Mouse (Mus musculus) ES-Bruce4 (cell line): ENCODE data around the gene Cd84. TPM values are rescaled to one million over a fixed set of nuclear protein-coding genes. Genes with fewer than 3 reads are reported as not detected.

Experiments used
- H3K27ac ChIP-seq: 2 replicates; pipeline ENCODE4 v1.5.1; 2012; ENCODE audit warnings: low read length, inconsistent platforms; ENCODE audit not compliant: insufficient read depth
- H3K27me3 ChIP-seq: 2 replicates; pipeline ENCODE4 v1.6.1; 2012; ENCODE audit warnings: mild to moderate bottlenecking, low read length, inconsistent platforms; ENCODE audit not compliant: control insufficient read depth, poor library complexity, insufficient read depth, severe bottlenecking
- H3K36me3 ChIP-seq: 2 replicates; pipeline ENCODE4 v1.6.1; 2012; ENCODE audit warnings: inconsistent platforms, mild to moderate bottlenecking, low read length, moderate library complexity; ENCODE audit not compliant: control insufficient read depth, poor library complexity, insufficient read depth, severe bottlenecking
- H3K4me1 ChIP-seq: one replicate; pipeline ENCODE4 v1.8.1; 2011; ENCODE audit warnings: low read length; ENCODE audit not compliant: control insufficient read depth, insufficient read depth
- H3K4me3 ChIP-seq: 2 replicates; pipeline ENCODE4 v1.5.1; 2011; ENCODE audit warnings: low read depth, mild to moderate bottlenecking, low read length
- H3K9ac ChIP-seq: 2 replicates; pipeline ENCODE4 v1.6.1; 2012; ENCODE audit warnings: low read depth, mild to moderate bottlenecking, inconsistent platforms; ENCODE audit not compliant: poor library complexity, severe bottlenecking
- H3K9me3 ChIP-seq: replicated peaks from 2 replicates; pipeline ENCODE4 v1.6.1; 2012; ENCODE audit warnings: mild to moderate bottlenecking, low read length, inconsistent platforms; ENCODE audit not compliant: control insufficient read depth, poor library complexity, insufficient read depth, severe bottlenecking
- CTCF ChIP-seq: IDR thresholded peaks from one replicate; pipeline ENCODE4 v1.8.1; 2011; ENCODE audit warnings: low read depth, low read length
- EP300 ChIP-seq: IDR thresholded peaks from 2 replicates; pipeline ENCODE4 v1.6.1; 2011; ENCODE audit warnings: low read depth, low read length; ENCODE audit not compliant: insufficient read depth
- POLR2A ChIP-seq: IDR thresholded peaks from one replicate; pipeline ENCODE4 v1.8.1; 2011; ENCODE audit warnings: low read length; ENCODE audit not compliant: insufficient read depth
- polyA plus RNA-seq: library from polyadenylated mRNA; stranded (reverse); fragments of >200 nt; gene quantifications from 2 replicates; pipeline ENCODE4 v1.2.4, GENCODE M21; 2011; ENCODE audit warnings: low read depth; ENCODE audit not compliant: missing spikeins, insufficient read depth, insufficient read length

The Cd84 gene
- polyA plus RNA-seq, 1 experiment, result not detected

DNA sequence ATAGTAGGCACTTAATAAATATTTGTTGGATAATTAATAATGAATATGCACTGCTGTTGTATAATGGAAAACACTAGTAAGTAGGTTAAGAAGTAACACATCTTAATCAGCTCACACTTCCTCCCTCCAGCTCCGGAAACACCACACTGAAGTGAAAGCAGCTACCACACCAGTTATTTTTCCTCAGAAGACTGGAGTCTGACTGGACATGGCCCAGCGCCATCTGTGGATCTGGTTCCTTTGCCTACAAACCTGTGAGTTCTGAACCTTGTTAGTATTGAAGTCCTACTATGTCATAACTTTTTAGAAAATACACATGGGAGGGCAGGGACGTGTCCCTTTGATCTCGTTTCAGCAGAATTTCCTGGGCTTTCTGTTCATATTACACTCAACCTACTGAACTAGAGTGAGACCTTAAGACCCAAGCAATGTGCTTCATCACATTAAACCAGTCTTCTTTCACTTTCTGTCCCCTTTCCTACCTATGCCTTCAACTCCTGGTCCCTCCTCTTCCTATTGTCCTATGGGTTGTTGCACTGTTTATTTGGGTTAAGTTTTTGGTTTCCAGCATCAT lies 1.0 kb downstream of the Cd84 start:
- no peaks in the 10 kb centered on the region for H3K9me3 ChIP-seq
- TF ChIP-seq POLR2A (no peak), CTCF (no peak), EP300 (no peak)
- H3K27ac ChIP-seq, result no peak overlapping the region
- no peak overlapping the region for H3K9ac ChIP-seq
- no peaks in the 10 kb centered on the region for H3K27me3 ChIP-seq
- no peaks in the 10 kb centered on the region for H3K36me3 ChIP-seq
- no peak overlapping the region for H3K4me3 ChIP-seq
- H3K4me1 ChIP-seq, result no peaks in the 10 kb centered on the region

DNA sequence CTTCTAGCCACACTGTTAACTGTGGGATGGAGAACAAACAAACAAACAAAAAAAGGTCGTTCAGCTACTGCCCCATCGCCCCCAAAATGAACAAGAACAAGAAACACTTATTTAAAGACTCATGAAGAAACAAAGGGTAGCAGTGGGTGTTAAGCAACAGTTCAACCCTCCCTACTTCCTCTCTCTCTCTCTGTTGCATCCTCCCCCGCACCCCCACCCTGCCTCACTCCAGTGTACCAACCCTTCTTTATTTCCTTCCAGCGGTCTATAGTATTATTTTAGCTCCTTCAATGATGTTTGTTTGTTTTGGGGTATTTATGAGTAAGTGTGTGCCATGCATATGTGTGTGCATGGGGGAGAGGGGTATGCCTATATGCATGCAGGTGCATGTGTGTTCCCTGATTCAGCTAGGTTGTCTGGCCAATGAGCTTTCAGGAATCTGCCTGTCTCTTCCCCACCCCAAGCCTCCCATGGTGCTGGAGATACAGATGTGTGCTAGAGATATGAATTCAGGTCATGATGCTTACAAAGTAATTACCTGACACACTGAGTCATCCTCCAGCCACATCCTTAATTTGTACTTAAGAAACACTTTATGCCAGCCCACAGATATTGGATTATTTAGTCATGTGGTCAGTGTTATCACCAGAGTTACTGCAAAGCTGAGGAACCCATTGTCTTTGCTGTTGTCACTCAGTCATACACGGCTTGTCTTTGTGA lies 5.7 kb downstream of the Cd84 start:
- Histone ChIP-seq H3K36me3 (no peaks in the 10 kb centered on the region), H3K9ac (no peak overlapping the region), H3K4me3 (no peak overlapping the region), H3K27me3 (no peaks in the 10 kb centered on the region), H3K27ac (no peak overlapping the region), H3K4me1 (no peaks in the 10 kb centered on the region), H3K9me3 (no peaks in the 10 kb centered on the region)
- TF ChIP-seq CTCF, result no peak
- TF ChIP-seq EP300, result no peak
- TF ChIP-seq POLR2A, result no peak

DNA sequence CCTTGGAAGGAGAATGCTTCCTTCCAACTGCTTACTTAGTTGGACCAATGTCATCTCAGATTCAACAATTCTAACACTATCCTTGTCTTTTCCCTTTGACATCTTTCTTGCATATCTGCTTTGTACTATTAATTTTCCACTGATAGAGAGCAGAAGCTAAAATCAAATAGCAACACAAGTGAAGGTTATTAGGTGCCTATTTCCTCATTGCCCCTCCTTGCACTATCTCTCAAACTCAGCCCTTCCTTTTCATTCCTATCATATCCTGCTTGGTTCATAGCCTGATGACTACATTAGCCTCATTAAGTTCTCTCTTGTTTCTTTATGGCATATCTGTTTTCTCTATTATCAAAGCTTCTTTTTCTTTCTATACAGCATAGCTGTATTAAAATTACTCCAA lies 8.7 kb downstream of the Cd84 start:
- no peaks in the 10 kb centered on the region for H3K9me3 ChIP-seq
- no peak overlapping the region for H3K9ac ChIP-seq
- H3K27me3 ChIP-seq, result no peaks in the 10 kb centered on the region
- H3K4me1 ChIP-seq, result no peaks in the 10 kb centered on the region
- no peak overlapping the region for H3K27ac ChIP-seq
- no peak overlapping the region for H3K4me3 ChIP-seq
- H3K36me3 ChIP-seq, result no peaks in the 10 kb centered on the region
- no peak for TF ChIP-seq CTCF
- no peak for TF ChIP-seq POLR2A
- no peak for TF ChIP-seq EP300

DNA sequence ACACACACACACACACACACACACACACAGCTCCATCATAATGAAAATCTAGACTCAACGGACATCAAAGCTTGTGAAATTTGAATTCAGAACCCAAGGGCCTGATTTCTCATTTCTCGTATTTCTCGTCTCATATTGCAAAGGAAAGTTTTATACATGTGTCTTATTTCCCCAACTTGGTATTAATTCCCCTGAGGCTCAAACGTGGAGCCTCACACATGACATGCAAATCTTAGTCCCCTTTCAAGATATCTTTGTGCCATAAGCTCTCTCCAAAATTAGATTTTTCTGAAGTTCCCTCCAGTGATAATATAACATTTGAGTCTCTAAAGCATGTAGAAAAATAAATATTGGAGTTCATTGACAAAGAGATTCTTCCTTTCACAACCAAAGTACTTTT lies 9.3 kb downstream of the Cd84 start:
- no peaks in the 10 kb centered on the region for H3K9me3 ChIP-seq
- no peak overlapping the region for H3K27ac ChIP-seq
- H3K4me1 ChIP-seq, result no peaks in the 10 kb centered on the region
- no peaks in the 10 kb centered on the region for H3K27me3 ChIP-seq
- TF ChIP-seq CTCF (no peak), EP300 (no peak), POLR2A (no peak)
- no peak overlapping the region for H3K9ac ChIP-seq
- H3K36me3 ChIP-seq, result no peaks in the 10 kb centered on the region
- H3K4me3 ChIP-seq, result no peak overlapping the region

- no peaks in the 10 kb centered on the region for H3K9me3 ChIP-seq
- no peaks in the 10 kb centered on the region for H3K4me1 ChIP-seq
- H3K27ac ChIP-seq, result no peak overlapping the region
- H3K4me3 ChIP-seq, result no peak overlapping the region
- H3K27me3 ChIP-seq, result no peaks in the 10 kb centered on the region
- no peak for TF ChIP-seq CTCF
- no peak for TF ChIP-seq EP300
- TF ChIP-seq POLR2A, result no peak
- no peaks in the 10 kb centered on the region for H3K36me3 ChIP-seq
- no peak overlapping the region for H3K9ac ChIP-seq
Observed at GRCm38 (mm10) chr1:171849454-171849853, 10.0 kb downstream of the Cd84 start.

DNA sequence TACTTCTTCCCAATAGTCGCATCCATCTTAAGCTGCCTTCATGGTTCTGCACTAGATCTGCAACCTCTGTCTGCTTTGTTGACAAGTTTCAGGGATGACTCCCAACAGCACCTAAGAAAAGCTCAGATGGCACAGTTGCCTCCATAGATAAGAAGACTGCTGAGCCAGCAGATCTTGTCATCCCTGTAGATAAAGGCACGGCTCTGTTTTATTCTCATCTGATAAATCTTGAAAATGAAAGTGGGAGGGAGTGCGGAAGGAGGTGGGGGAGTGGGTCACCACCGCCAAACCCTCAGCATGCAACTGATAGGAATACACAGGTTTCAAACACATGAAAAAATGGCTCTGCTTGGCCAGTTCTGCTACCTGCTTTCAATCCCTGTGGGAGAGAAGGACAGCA lies 26.0 kb downstream of the Cd84 start:
- no peak overlapping the region for H3K4me3 ChIP-seq
- TF ChIP-seq POLR2A (no peak), EP300 (no peak), CTCF (no peak)
- no peak overlapping the region for H3K9ac ChIP-seq
- no peak overlapping the region for H3K27ac ChIP-seq
- H3K4me1 ChIP-seq, result peaks cover 2% of the 10 kb centered on the region
- no peaks in the 10 kb centered on the region for H3K27me3 ChIP-seq
- H3K36me3 ChIP-seq, result no peaks in the 10 kb centered on the region
- H3K9me3 ChIP-seq, result peaks cover 11% of the 10 kb centered on the region
